Mouse (Mus musculus): ENCODE results near the gene Brix1. TPM values are rescaled to one million over a fixed set of nuclear protein-coding genes. Genes with fewer than 3 reads are reported as not detected.
"Not testable (repeated sequence)": the region's sequence is repeated elsewhere in the genome, so short reads cannot be mapped to it uniquely, and the experiment has no call there.

Gene Brix1
- polyA plus RNA-seq (2015; fragmentation: Nextera tagmentation; extraction: Ambion mirVana): 52.3 and 64.6 TPM in 2 replicates

DNA sequence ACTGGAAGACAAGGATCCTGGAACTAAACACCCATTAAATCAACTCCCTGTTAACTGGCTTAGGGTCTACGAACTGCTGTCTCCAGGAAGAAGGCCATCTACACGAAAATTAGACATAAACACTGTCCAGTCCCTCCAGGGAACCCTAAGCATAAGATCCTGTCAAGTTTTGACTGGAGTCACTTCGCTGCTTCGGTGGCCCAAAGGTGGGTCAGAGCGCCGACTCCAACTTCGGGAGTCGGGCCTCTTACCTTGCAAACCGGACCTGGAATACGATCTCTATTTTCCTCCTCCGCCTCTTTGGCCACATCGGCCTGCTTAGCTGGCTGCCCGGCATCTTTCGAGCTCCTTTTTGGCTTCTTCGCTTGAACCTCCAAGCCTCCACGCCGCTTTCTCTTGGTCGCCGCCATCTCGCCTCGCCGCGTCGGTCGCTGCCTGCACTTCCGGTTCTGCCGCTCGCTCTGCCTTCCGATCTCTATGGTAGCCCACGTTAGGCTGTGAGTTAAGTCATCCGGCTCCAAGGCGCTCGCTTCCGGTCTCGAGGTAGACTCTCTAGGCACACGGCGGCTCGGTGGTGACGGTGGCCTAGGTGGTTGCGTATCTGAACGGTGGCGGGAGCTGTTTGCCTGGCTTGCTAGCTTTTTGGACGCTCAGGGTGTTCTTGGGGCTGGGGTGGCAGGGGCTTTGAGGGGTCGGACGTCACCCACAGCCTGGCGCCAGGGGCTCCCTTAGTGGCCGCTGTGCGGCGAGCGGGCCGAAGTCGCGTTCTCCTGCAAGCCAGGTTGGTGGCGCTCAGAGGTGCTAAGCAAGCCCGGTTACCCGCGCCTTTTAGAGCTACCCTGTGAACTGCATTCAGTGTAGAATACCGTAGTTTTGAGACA is at the start of gene Brix1, which contains the start of gene Rad1:
TSS of gene Brix1 (minus strand) at position 464 of the 881 bp plus-strand sequence.
TSS of gene Rad1 (plus strand) at position 535 of the 881 bp plus-strand sequence.
- ATAC-seq (peak; percentile 100), DNase-seq (ENCODE audit: low spot score) (peak; percentile 98)
- Histone ChIP-seq H3K4me3 (ENCODE audit: low read depth, low read length) (peak within 1 kb of the TSS; percentile 88), H3K9ac (replicated peaks; ENCODE audit: low read depth) (peak within 1 kb of the TSS; percentile 86), H3K4me2 (replicated peaks; ENCODE audit: low read depth, low read length) (peak within 1 kb of the TSS; percentile 74), H3K9me3 (ENCODE audit: low read length) (no peaks in the 10 kb centered on the region), H3K27me3 (replicated peaks; ENCODE audit: insufficient read depth, low read length) (no peaks in the 10 kb centered on the region), H3K36me3 (ENCODE audit: insufficient read depth, low read length) (no peaks in the 10 kb centered on the region), H3K27ac (ENCODE audit: low read length) (peak within 1 kb of the TSS; percentile 47; the same call in 1 of the 2 replicates), H3K4me1 (ENCODE audit: insufficient read depth, low read depth, low read length) (peaks cover 5% of the 10 kb centered on the region; the same call in 1 of the 2 replicates)
- TF ChIP-seq CTCF (IDR thresholded peaks at IDR 0.05): no peak
- no peak for TF ChIP-seq EP300 (IDR thresholded peaks at IDR 0.05)
- WGBS: under 1% methylated on average over 57 of the region's 58 CpGs

DNA sequence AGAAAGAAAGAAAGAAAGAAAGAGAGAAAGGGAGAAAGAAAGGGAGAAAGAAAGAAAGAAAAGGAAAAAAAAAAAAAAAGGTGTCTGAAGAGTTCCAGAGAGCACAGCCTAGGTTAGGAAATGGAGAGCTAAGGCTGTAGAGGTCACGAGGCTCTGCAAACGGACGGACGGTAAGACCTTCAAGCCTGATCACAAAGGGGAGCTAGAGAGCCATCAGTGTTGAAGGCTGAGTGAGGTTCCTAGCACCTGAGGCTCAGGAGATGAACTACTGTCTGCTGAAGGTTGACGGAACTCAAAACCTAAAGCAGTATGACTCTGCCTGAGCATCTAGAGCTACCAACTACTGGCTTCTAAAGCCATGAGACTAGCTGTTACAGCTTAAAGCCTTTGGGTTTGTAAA is 48.8 kb upstream of the Brix1 start:
- Histone ChIP-seq H3K4me3 (ENCODE audit: low read depth, low read length) (no peak overlapping the region), H3K36me3 (ENCODE audit: insufficient read depth, low read length) (no peaks in the 10 kb centered on the region), H3K27ac (ENCODE audit: low read length) (no peak overlapping the region), H3K9ac (replicated peaks; ENCODE audit: low read depth) (no peak overlapping the region), H3K27me3 (replicated peaks; ENCODE audit: insufficient read depth, low read length) (no peaks in the 10 kb centered on the region), H3K4me2 (replicated peaks; ENCODE audit: low read depth, low read length) (no peak overlapping the region), H3K9me3 (ENCODE audit: low read length) (no peaks in the 10 kb centered on the region), H3K4me1 (ENCODE audit: insufficient read depth, low read depth, low read length) (no peaks in the 10 kb centered on the region)
- TF ChIP-seq CTCF (IDR thresholded peaks at IDR 0.05) (no peak), EP300 (IDR thresholded peaks at IDR 0.05) (no peak)
- ATAC-seq (no peak), DNase-seq (ENCODE audit: low spot score) (no peak)
- WGBS: 84% methylated on average over 5 of the region's 5 CpGs

DNA sequence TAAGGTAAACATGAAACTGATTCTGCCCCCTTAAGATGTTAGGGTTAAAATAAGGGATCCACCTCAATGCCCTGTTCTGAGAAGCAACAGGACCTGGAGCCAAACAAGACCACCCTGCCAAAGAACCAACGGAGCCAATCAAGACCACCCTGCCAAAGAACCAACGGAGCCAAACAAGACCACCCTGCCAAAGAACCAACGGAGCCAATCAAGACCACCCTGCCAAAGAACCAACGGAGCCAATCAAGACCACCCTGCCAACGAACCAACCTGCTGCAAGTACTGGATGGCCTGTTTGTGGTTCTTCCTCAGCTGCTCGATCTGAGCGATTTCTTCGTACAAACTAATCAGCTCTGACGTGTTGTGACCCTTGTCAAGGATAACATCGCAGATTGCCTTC is 47.6 kb upstream of the Brix1 start:
- not testable (repeated sequence) for H3K9me3 ChIP-seq (ENCODE audit: low read length); H3K4me1 ChIP-seq (ENCODE audit: insufficient read depth, low read depth, low read length); DNase-seq (ENCODE audit: low spot score); H3K4me2 ChIP-seq (replicated peaks; ENCODE audit: low read depth, low read length); H3K27me3 ChIP-seq (replicated peaks; ENCODE audit: insufficient read depth, low read length); ATAC-seq; H3K4me3 ChIP-seq (ENCODE audit: low read depth, low read length); H3K9ac ChIP-seq (replicated peaks; ENCODE audit: low read depth); H3K27ac ChIP-seq (ENCODE audit: low read length); H3K36me3 ChIP-seq (ENCODE audit: insufficient read depth, low read length)
- WGBS: 83% methylated on average over 10 of the region's 10 CpGs

DNA sequence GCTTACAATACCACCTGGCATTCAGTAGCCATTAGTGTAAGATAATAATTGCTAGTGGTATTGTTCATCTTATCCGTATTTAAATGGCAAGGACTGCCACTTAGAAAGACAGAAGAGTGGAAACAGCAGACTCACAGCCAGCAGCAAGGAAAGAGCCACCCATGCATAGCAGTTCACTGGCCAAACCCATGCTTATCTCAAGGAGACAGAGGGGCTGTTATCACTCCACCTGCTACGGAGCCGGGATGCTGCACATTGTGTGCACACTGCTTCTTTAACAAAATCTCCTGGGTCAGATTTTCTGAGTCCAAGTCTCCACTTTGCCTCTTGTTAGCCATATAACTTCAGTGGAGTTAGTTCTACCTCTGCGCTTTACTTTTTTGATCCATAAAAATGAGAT is 45.6 kb upstream of the Brix1 start:
- no peak for TF ChIP-seq EP300 (IDR thresholded peaks at IDR 0.05)
- no peak for TF ChIP-seq CTCF (IDR thresholded peaks at IDR 0.05)
- no peak for ATAC-seq
- WGBS: 76% methylated on average over 4 of the region's 4 CpGs
- Histone ChIP-seq H3K27ac (ENCODE audit: low read length) (no peak overlapping the region), H3K4me3 (ENCODE audit: low read depth, low read length) (no peak overlapping the region), H3K27me3 (replicated peaks; ENCODE audit: insufficient read depth, low read length) (no peaks in the 10 kb centered on the region), H3K36me3 (ENCODE audit: insufficient read depth, low read length) (no peaks in the 10 kb centered on the region), H3K4me1 (ENCODE audit: insufficient read depth, low read depth, low read length) (no peaks in the 10 kb centered on the region), H3K9me3 (ENCODE audit: low read length) (no peaks in the 10 kb centered on the region), H3K4me2 (replicated peaks; ENCODE audit: low read depth, low read length) (no peak overlapping the region), H3K9ac (replicated peaks; ENCODE audit: low read depth) (no peak overlapping the region)
- DNase-seq (ENCODE audit: low spot score): no peak

DNA sequence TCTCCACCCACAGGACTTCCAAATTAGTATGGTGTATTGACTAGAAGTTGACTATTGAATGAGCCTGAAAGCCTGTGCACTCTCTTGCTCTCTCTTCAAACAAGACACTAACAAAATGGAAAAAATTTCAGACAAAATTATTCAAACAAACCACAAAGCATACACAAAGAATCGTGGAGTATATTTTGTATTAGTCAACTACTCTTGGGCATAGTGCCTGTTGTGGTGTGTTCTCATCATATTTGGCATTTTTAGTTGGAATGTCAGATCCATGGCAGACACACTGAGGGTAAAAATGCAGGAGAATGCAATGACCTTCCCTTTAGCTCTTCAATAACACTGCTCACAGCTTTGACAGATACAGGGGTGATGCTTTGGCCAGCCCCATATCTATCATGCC is 40.1 kb upstream of the Brix1 start:
- no peaks in the 10 kb centered on the region for H3K27me3 ChIP-seq (replicated peaks; ENCODE audit: insufficient read depth, low read length)
- no peak for DNase-seq (ENCODE audit: low spot score)

DNA sequence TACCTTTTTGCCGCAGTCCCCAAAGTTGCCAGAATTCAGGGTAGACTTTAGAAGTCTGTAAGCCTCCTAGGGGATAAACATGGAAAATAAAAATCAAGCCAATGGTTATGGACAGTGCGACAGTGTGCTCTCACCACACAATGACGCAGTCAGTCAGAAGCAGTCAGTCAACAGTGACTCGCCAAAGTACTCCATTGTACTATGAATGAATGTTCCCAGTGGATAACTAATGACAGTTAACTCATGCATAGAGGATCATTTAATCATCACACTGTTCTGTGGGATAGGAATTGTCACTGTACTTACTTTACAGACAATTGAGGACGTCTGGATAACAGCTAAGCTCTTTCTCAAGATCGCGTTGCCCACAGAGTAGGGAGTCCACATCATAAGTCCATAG is 29.4 kb upstream of the Brix1 start:
- Histone ChIP-seq H3K27me3 (replicated peaks; ENCODE audit: insufficient read depth, low read length) (no peaks in the 10 kb centered on the region), H3K4me1 (ENCODE audit: insufficient read depth, low read depth, low read length) (no peaks in the 10 kb centered on the region), H3K4me3 (ENCODE audit: low read depth, low read length) (no peak overlapping the region), H3K36me3 (ENCODE audit: insufficient read depth, low read length) (no peaks in the 10 kb centered on the region), H3K9me3 (ENCODE audit: low read length) (no peaks in the 10 kb centered on the region), H3K27ac (ENCODE audit: low read length) (no peak overlapping the region), H3K9ac (replicated peaks; ENCODE audit: low read depth) (no peak overlapping the region), H3K4me2 (replicated peaks; ENCODE audit: low read depth, low read length) (no peak overlapping the region)
- no peak for ATAC-seq
- no peak for TF ChIP-seq EP300 (IDR thresholded peaks at IDR 0.05)
- DNase-seq (ENCODE audit: low spot score): no peak
- WGBS: 88% methylated on average over 7 of the region's 7 CpGs

More for the DNA sequence above, 40.1 kb upstream of the Brix1 start:
- Histone ChIP-seq H3K4me2 (replicated peaks; ENCODE audit: low read depth, low read length) (no peak overlapping the region), H3K27ac (ENCODE audit: low read length) (no peak overlapping the region), H3K9ac (replicated peaks; ENCODE audit: low read depth) (no peak overlapping the region), H3K4me1 (ENCODE audit: insufficient read depth, low read depth, low read length) (no peaks in the 10 kb centered on the region), H3K4me3 (ENCODE audit: low read depth, low read length) (no peak overlapping the region), H3K36me3 (ENCODE audit: insufficient read depth, low read length) (no peaks in the 10 kb centered on the region), H3K9me3 (ENCODE audit: low read length) (no peaks in the 10 kb centered on the region)
- WGBS: 64% methylated on average over 1 of the region's 1 CpGs
- no peak for TF ChIP-seq CTCF (IDR thresholded peaks at IDR 0.05)
- ATAC-seq: no peak

All from lung, postnatal 0 days (tissue).